Mouse (Mus musculus) ovary, adult 18-20 months (tissue): ENCODE results near the gene Fcrl1.

Experiments
- DNase-seq: peaks from one replicate; pipeline ENCODE4 v3.0.0; 2022; ENCODE audit warnings: low spot score, mixed read lengths

Gene Fcrl1

DNA sequence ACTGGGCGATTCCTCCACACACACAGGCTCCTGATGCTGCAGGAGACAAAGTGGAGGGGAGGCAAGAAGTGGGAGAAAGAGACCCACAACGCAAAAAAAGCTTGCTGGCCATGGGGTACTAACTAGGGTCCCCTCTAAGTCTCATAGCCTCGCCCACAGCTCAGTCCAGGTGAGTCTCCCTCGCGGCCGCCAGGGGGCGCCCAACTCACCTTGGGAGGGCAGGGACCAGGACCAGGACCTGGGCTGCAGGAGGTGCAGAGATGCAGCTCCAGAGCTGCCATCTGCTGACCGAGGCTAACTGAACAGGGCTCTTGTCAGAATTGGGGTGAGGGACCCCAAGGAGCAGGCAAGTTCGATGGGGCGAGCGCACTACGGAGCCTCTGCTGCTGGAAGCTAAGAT, 35.0 kb downstream of the Fcrl1 start:
- DNase-seq: no peak

DNA sequence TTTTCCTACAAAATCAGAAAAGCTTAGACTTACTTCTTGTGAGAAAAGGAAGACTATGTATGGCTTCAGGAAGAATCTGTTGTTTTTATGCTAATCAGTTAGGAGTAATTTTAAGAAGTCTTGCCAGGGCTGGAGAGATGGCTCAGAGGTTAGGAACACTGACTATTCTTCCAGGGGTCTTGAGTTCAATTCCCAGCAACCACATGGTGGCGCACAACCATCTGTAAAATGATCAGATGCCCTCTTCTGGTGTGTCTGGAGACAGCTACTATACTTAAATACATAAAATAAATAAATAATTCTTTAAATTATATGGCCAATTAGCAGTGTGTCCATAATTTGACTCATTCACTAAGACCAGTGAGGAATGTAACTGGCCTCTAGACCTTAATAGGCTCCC, 44.5 kb downstream of the Fcrl1 start:
- DNase-seq: no peak

DNA sequence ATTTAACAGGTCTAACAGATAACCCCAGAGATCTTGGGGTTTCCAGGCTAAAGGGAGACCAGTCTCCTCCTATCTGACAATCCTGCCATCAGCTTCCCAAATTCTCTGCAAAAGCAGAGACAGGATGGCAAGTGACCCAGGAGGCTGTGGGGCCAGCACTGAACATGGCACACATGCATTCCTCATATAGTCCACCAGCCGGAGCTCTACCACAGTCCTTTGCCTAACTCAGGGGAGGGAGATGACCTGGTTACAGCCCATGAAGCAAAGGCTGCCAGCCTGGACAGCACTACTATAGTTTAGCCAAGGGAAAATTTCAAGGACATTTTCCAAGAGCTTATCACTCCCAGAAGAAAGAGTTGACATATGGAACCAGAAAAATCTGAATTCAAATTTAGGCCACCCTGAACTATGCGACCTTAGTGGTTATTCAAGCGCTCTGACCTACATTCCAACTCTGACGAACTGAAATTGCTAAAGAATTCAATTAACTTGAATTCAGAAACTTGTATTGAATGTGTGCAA, 46.3 kb downstream of the Fcrl1 start:
- no peak for DNase-seq

DNA sequence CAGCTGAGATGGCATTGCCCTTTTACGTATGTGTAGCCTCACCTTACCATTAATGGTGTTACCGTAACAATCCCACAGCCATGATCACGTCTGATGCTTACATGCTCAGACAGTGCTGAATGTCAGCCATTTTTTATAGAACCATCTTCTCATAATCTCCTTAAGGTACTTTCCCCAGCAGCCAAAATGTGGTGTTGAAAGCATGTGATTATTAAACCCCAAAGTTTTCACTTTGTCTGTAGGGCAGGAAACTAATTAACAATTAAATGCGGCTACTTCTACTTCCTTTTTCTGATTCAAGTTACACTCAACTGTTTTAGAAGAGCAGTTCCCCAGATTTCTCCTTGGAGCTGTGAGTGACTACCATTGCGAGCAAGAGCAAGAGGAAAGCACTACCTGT, 59.3 kb downstream of the Fcrl1 start, which contains the start of gene Fcrl5:
Gene Fcrl5, plus strand, starts transcription at position 295 of the 400 bp plus-strand sequence.
- no peak for DNase-seq

DNA sequence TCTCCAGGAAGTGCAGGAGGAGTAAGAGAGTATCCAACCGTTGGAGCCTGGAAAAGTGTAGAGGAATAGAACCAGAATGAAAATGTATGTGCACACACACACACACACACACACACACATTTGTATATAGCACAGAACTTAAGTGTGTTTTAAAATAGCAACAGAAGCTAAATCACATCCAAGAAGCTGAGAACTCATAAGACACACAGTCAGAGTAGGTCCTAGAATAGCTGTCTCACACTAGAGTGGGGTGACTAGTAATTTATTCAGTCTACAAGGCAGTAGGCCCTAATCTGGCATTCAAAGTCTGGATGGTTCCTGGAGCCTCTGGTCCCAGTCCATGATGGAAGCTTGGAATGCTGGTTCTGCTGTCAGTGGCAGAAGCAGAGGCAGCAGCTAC, 64.4 kb downstream of the Fcrl1 start:
- DNase-seq: no peak

DNA sequence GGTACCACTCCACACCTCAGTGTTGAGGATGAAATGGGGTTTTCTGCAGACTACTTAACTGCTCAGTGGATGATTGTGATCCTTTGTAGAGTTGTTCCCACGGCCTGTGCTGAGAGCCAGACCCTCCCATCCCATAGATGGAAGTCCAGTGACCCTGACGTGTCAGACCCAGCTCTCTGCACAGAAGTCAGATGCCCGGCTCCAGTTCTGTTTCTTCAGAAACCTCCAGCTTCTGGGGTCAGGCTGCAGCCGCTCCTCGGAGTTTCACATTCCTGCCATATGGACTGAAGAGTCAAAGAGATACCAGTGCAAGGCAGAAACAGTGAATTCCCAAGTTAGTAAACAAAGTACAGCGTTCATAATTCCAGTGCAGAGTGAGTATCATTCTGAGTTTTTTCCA, 67.8 kb downstream of the Fcrl1 start:
- DNase-seq: no peak
